Mouse (Mus musculus) stomach, embryonic 16.5 days (tissue): ENCODE measurements around the gene Hoga1. TPM values are rescaled to one million over a fixed set of nuclear protein-coding genes. Genes with fewer than 3 reads are reported as not detected.

Source experiments
- ATAC-seq: fragments of 200-750 bp; cut with Nextera tagmentation; 2 replicates; pipeline ENCODE4 v1.8.0; 2017; ENCODE audit warnings: moderate number of reproducible peaks, moderate TSS enrichment; ENCODE audit not compliant: insufficient read depth, low FRiP score
- H3K27ac ChIP-seq: fragments of 300-500 bp; sonication (generic); 2 replicates; pipeline ENCODE4 v1.5.1; 2014; ENCODE audit warnings: low read length
- H3K27me3 ChIP-seq: fragments of 300-500 bp; sonication (generic); 2 replicates; pipeline ENCODE4 v1.6.1; 2014; ENCODE audit warnings: low read length, control low read depth, mixed read lengths; ENCODE audit not compliant: control insufficient read depth, insufficient read depth
- H3K36me3 ChIP-seq: fragments of 300-500 bp; sonication (generic); 2 replicates; pipeline ENCODE4 v1.6.1; 2014; ENCODE audit warnings: low read length; ENCODE audit not compliant: control insufficient read depth, insufficient read depth
- H3K4me1 ChIP-seq: fragments of 300-500 bp; sonication (generic); 2 replicates; pipeline ENCODE4 v1.6.1; 2014; ENCODE audit warnings: low read length, control low read depth, mixed read lengths; ENCODE audit not compliant: control insufficient read depth, insufficient read depth
- H3K4me2 ChIP-seq: fragments of 300-500 bp; sonication (generic); 2 replicates; pipeline ENCODE4 v1.6.1; 2014; ENCODE audit warnings: low read depth, low read length, mixed read lengths
- H3K4me3 ChIP-seq: fragments of 300-500 bp; sonication (generic); replicated peaks from 2 replicates; pipeline ENCODE4 v1.5.1; 2014; ENCODE audit warnings: mild to moderate bottlenecking, low read length
- H3K9ac ChIP-seq: fragments of 300-500 bp; sonication (generic); 2 replicates; pipeline ENCODE4 v1.6.1; 2014; ENCODE audit warnings: low read length
- H3K9me3 ChIP-seq: fragments of 300-500 bp; sonication (generic); replicated peaks from 2 replicates; pipeline ENCODE4 v1.6.1; 2016; ENCODE audit warnings: low read length, control low read depth; ENCODE audit not compliant: control insufficient read depth
- WGBS: fragments of 180-500 bp; shearing (Covaris S2); extraction: QIAGEN DNeasy Blood & Tissue Kit; methylation state at CpG from one replicate; pipeline ENCODE4 v1.1.7; 2014; 5-methylcytosine and 5-hydroxymethylcytosine counted together
- polyA plus RNA-seq: library from polyadenylated mRNA; unstranded; fragments of >200 nt; fragmentation: Nextera tagmentation; extraction: Ambion mirVana; gene quantifications from 2 replicates; pipeline ENCODE4 v1.2.1, GENCODE M21; 2015

The Hoga1 gene
- polyA plus RNA-seq: 3.5 and 3.6 TPM in 2 replicates

GRCm38 (mm10) chr19:42045269-42046102 is at the start of gene Hoga1:
Gene Hoga1, plus strand, starts transcription at chr19:42045610.
- Histone ChIP-seq H3K4me1 (peaks cover 8% of the 10 kb centered on the region; the same call in 1 of the 2 replicates), H3K36me3 (no peaks in the 10 kb centered on the region), H3K9me3 (no peaks in the 10 kb centered on the region), H3K4me3 (peak within 1 kb of the TSS; percentile 42), H3K4me2 (peak within 1 kb of the TSS; percentile 73), H3K9ac (peak within 1 kb of the TSS; percentile 58), H3K27ac (no peak within 1 kb of the TSS), H3K27me3 (no peaks in the 10 kb centered on the region)
- ATAC-seq: peak; percentile 91
- WGBS: 19% methylated on average over 23 of the region's 23 CpGs

GRCm38 (mm10) chr19:41997090-41997489 is 48.3 kb upstream of the Hoga1 start:
- H3K36me3 ChIP-seq: no peaks in the 10 kb centered on the region
- H3K27me3 ChIP-seq: no peaks in the 10 kb centered on the region
- H3K4me1 ChIP-seq: peaks cover 39% of the 10 kb centered on the region
- H3K4me3 ChIP-seq: no peak overlapping the region
- 83% methylated on average over 10 of the region's 10 CpGs for WGBS
- no peak for ATAC-seq
- no peak overlapping the region for H3K4me2 ChIP-seq
- no peak overlapping the region for H3K27ac ChIP-seq
- H3K9me3 ChIP-seq: no peaks in the 10 kb centered on the region
- H3K9ac ChIP-seq: no peak overlapping the region

GRCm38 (mm10) chr19:41998770-41999548 is 46.5 kb upstream of the Hoga1 start:
- Histone ChIP-seq H3K9me3 (no peaks in the 10 kb centered on the region), H3K4me2 (no peak overlapping the region), H3K9ac (no peak overlapping the region), H3K36me3 (no peaks in the 10 kb centered on the region), H3K4me3 (no peak overlapping the region), H3K27ac (no peak overlapping the region; the same call in 1 of the 2 replicates), H3K4me1 (peaks cover 28% of the 10 kb centered on the region), H3K27me3 (no peaks in the 10 kb centered on the region)
- ATAC-seq: no peak
- 86% methylated on average over 9 of the region's 9 CpGs for WGBS

DNA sequence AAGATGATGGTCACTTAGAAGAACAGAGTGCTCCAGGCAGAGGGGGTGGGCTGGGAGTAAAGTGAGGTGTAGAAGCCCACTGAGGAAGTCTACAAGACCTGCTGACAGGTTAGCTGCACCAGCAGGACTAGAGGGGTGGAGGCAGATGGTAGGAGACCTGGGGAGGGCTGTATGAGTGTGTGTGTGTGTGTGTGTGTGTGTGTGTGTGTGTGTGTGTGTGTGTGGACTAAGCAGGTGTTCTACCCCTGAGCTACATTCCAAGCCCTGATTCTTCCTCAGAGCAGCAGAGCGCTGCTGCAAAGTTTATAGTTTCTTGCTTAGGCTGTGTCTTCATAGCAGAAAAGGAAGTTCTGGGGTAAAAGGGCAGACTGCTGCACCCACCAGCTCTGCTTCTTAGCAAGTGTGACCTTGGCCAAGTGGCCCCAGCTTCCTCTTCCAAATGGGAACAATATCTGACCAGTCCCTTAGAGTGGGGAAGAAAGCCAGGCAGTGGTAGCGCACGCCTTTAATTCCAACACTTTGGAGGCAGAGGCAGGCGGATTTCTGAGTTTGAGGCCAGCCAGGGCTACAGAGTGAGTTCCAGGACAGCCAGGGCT is 45.6 kb upstream of the Hoga1 start:
- no peaks in the 10 kb centered on the region for H3K27me3 ChIP-seq
- H3K36me3 ChIP-seq: no peaks in the 10 kb centered on the region
- no peak overlapping the region for H3K9ac ChIP-seq
- no peak for ATAC-seq
- no peak overlapping the region for H3K4me3 ChIP-seq
- WGBS: 85% methylated on average over 4 of the region's 4 CpGs
- peaks cover 24% of the 10 kb centered on the region for H3K4me1 ChIP-seq
- H3K27ac ChIP-seq: peak overlapping the region; percentile 80
- no peaks in the 10 kb centered on the region for H3K9me3 ChIP-seq
- H3K4me2 ChIP-seq: no peak overlapping the region

DNA sequence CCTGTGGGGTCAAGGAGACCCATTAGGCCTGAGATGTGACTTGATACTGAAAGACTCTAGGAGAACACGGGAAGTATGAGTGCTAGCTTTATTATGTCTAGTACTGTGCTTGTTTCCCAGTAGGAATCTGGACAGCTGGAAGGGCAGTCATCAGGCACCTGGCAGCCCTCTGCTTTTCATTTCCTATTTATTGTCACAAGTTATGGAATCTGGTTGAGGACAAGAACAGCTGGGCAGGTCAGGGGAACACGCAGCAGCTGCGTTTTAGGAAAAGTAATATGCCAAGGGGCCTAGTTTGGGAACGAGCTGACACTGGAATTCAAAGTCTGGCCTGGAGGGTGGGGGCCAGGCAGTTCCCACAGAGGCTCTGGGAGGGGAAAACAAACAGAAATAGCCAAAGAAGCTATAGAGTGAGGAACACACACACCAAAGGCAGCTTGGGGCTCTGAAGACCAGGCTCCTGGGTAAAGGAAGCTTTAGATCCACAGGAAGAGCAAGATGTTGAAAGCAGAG is 44.9 kb upstream of the Hoga1 start:
- Histone ChIP-seq H3K4me2 (no peak overlapping the region), H3K9me3 (no peaks in the 10 kb centered on the region), H3K9ac (0 out of 2 replicates have a peak overlapping the region, but pooled peaks have one; percentile 25), H3K4me1 (peaks cover 24% of the 10 kb centered on the region), H3K27ac (peak overlapping the region; percentile 80), H3K27me3 (no peaks in the 10 kb centered on the region), H3K36me3 (no peaks in the 10 kb centered on the region), H3K4me3 (no peak overlapping the region)
- ATAC-seq: peak; percentile 49
- WGBS: 26% methylated on average over 4 of the region's 4 CpGs

GRCm38 (mm10) chr19:42001253-42001980 is 44.0 kb upstream of the Hoga1 start:
- H3K4me3 ChIP-seq: no peak overlapping the region
- no peaks in the 10 kb centered on the region for H3K27me3 ChIP-seq
- H3K9me3 ChIP-seq: no peaks in the 10 kb centered on the region
- no peak for ATAC-seq
- peaks cover 26% of the 10 kb centered on the region for H3K4me1 ChIP-seq
- 81% methylated on average over 12 of the region's 12 CpGs for WGBS
- no peak overlapping the region for H3K4me2 ChIP-seq
- no peak overlapping the region for H3K9ac ChIP-seq
- no peaks in the 10 kb centered on the region for H3K36me3 ChIP-seq
- peak overlapping the region; percentile 80 for H3K27ac ChIP-seq

GRCm38 (mm10) chr19:42004258-42004657 is 41.2 kb upstream of the Hoga1 start:
- Histone ChIP-seq H3K4me3 (no peak overlapping the region), H3K36me3 (no peaks in the 10 kb centered on the region), H3K4me2 (no peak overlapping the region), H3K27me3 (no peaks in the 10 kb centered on the region), H3K9me3 (no peaks in the 10 kb centered on the region), H3K27ac (no peak overlapping the region), H3K4me1 (peaks cover 34% of the 10 kb centered on the region), H3K9ac (no peak overlapping the region)
- no peak for ATAC-seq
- 68% methylated on average over 6 of the region's 6 CpGs for whole genome bisulfite sequencing

- no peak overlapping the region for H3K4me2 ChIP-seq
- ATAC-seq: no peak
- no peaks in the 10 kb centered on the region for H3K36me3 ChIP-seq
- no peak overlapping the region for H3K9ac ChIP-seq
- WGBS: 62% methylated on average over 3 of the region's 3 CpGs
- H3K4me3 ChIP-seq: no peak overlapping the region
- H3K27ac ChIP-seq: no peak overlapping the region
- H3K9me3 ChIP-seq: no peaks in the 10 kb centered on the region
- no peaks in the 10 kb centered on the region for H3K27me3 ChIP-seq
- H3K4me1 ChIP-seq: peaks cover 23% of the 10 kb centered on the region
These were observed 39.8 kb upstream of the Hoga1 start for GRCm38 (mm10) chr19:42005616-42006015.
